Mouse (Mus musculus) stomach, embryonic 16.5 days (tissue): ENCODE results near the gene Gm5483. TPM values are rescaled to one million over a fixed set of nuclear protein-coding genes. Genes with fewer than 3 reads are reported as not detected.
"Not testable (repeated sequence)": the region's sequence is repeated elsewhere in the genome, so short reads cannot be mapped to it uniquely, and the experiment has no call there.

Experiments used
- ATAC-seq: fragments of 200-750 bp; cut with Nextera tagmentation; 2 replicates; pipeline ENCODE4 v1.8.0; 2017; ENCODE audit warnings: moderate number of reproducible peaks, moderate TSS enrichment; ENCODE audit not compliant: insufficient read depth, low FRiP score
- H3K27ac ChIP-seq: fragments of 300-500 bp; sonication (generic); 2 replicates; pipeline ENCODE4 v1.5.1; 2014; ENCODE audit warnings: low read length
- H3K27me3 ChIP-seq: fragments of 300-500 bp; sonication (generic); 2 replicates; pipeline ENCODE4 v1.6.1; 2014; ENCODE audit warnings: low read length, control low read depth, mixed read lengths; ENCODE audit not compliant: control insufficient read depth, insufficient read depth
- H3K36me3 ChIP-seq: fragments of 300-500 bp; sonication (generic); 2 replicates; pipeline ENCODE4 v1.6.1; 2014; ENCODE audit warnings: low read length; ENCODE audit not compliant: control insufficient read depth, insufficient read depth
- H3K4me1 ChIP-seq: fragments of 300-500 bp; sonication (generic); 2 replicates; pipeline ENCODE4 v1.6.1; 2014; ENCODE audit warnings: low read length, control low read depth, mixed read lengths; ENCODE audit not compliant: control insufficient read depth, insufficient read depth
- H3K4me2 ChIP-seq: fragments of 300-500 bp; sonication (generic); 2 replicates; pipeline ENCODE4 v1.6.1; 2014; ENCODE audit warnings: low read depth, low read length, mixed read lengths
- H3K4me3 ChIP-seq: fragments of 300-500 bp; sonication (generic); replicated peaks from 2 replicates; pipeline ENCODE4 v1.5.1; 2014; ENCODE audit warnings: mild to moderate bottlenecking, low read length
- H3K9ac ChIP-seq: fragments of 300-500 bp; sonication (generic); 2 replicates; pipeline ENCODE4 v1.6.1; 2014; ENCODE audit warnings: low read length
- H3K9me3 ChIP-seq: fragments of 300-500 bp; sonication (generic); replicated peaks from 2 replicates; pipeline ENCODE4 v1.6.1; 2016; ENCODE audit warnings: low read length, control low read depth; ENCODE audit not compliant: control insufficient read depth
- WGBS: fragments of 180-500 bp; shearing (Covaris S2); extraction: QIAGEN DNeasy Blood & Tissue Kit; methylation state at CpG from one replicate; pipeline ENCODE4 v1.1.7; 2014; 5-methylcytosine and 5-hydroxymethylcytosine counted together
- polyA plus RNA-seq: library from polyadenylated mRNA; unstranded; fragments of >200 nt; fragmentation: Nextera tagmentation; extraction: Ambion mirVana; gene quantifications from 2 replicates; pipeline ENCODE4 v1.2.1, GENCODE M21; 2015

Gene Gm5483
- polyA plus RNA-seq, 1 experiment from 2014 or later: 48.3 TPM

- Histone ChIP-seq H3K4me1 (no peaks in the 10 kb centered on the region), H3K27ac (no peak within 1 kb of the TSS), H3K36me3 (no peaks in the 10 kb centered on the region), H3K9ac (no peak within 1 kb of the TSS), H3K27me3 (no peaks in the 10 kb centered on the region), H3K4me2 (no peak within 1 kb of the TSS), H3K4me3 (no peak within 1 kb of the TSS), H3K9me3 (no peaks in the 10 kb centered on the region)
- 79% methylated on average over 2 of the region's 2 CpGs for WGBS
- ATAC-seq: no peak
Observed at GRCm38 (mm10) chr16:36209967-36210453, 26.0 kb downstream of the Gm5483 start, which contains the start of gene Gm5416. Gene Gm5416 (plus strand): TSS chr16:36210403.

GRCm38 (mm10) chr16:36221168-36221567 is 37.2 kb downstream of the Gm5483 start, which contains the start of gene 2010005H15Rik:
Gene 2010005H15Rik (plus strand): TSS chr16:36221468.
- not testable (repeated sequence) for H3K4me3 ChIP-seq, H3K36me3 ChIP-seq, ATAC-seq, H3K4me2 ChIP-seq, H3K27ac ChIP-seq, H3K27me3 ChIP-seq, H3K9me3 ChIP-seq, H3K9ac ChIP-seq, H3K4me1 ChIP-seq
- WGBS: 91% methylated on average over 6 of the region's 7 CpGs

Other genes starting within 250 kb of the Gm5483 start
- 10.7 and 10.9 TPM in 2 replicates for gene Parp9, start 245.7 kb upstream of the Gm5483 start, polyA plus RNA-seq
- 7.1 and 9.5 TPM in 2 replicates for gene Dtx3l, start 245.1 kb upstream of the Gm5483 start, polyA plus RNA-seq
- 38.9 and 40.0 TPM in 2 replicates for gene Kpna1, start 205.5 kb upstream of the Gm5483 start, polyA plus RNA-seq
- 7.1 and 8.0 TPM in 2 replicates for gene Wdr5b, start 143.0 kb upstream of the Gm5483 start, polyA plus RNA-seq
- 494 and 500 TPM in 2 replicates for gene Fam162a, start 112.6 kb upstream of the Gm5483 start, polyA plus RNA-seq
- gene Ccdc58, start 112.5 kb upstream of the Gm5483 start, polyA plus RNA-seq: 82.1 and 83.8 TPM in 2 replicates
- gene Csta1, start 53.0 kb upstream of the Gm5483 start, polyA plus RNA-seq: 34.9 and 39.6 TPM in 2 replicates
- 11.7 and 17.5 TPM in 2 replicates for gene Stfa2l1, start 27.4 kb upstream of the Gm5483 start, polyA plus RNA-seq
- 2.3 TPM in 1 of 2 replicates, not detected in the other for gene Gm5416, start 26.2 kb downstream of the Gm5483 start, polyA plus RNA-seq
- gene 2010005H15Rik, start 37.3 kb downstream of the Gm5483 start, polyA plus RNA-seq: 4.8 and 11.6 TPM in 2 replicates
- 48.3 and 90.0 TPM in 2 replicates for gene Stfa1, start 92.7 kb downstream of the Gm5483 start, polyA plus RNA-seq
- 0.96 and 2.0 TPM in 2 replicates for gene BC117090, start 150.1 kb downstream of the Gm5483 start, polyA plus RNA-seq
- gene BC100530, start 183.5 kb downstream of the Gm5483 start, polyA plus RNA-seq: 66.6 and 90.6 TPM in 2 replicates
- 9.1 and 16.2 TPM in 2 replicates for gene Stfa2, start 224.2 kb downstream of the Gm5483 start, polyA plus RNA-seq